Mouse (Mus musculus) embryonic fibroblast, embryonic 13.5 days (primary cell): ENCODE data around the gene Crispld2.

Experiments
- CTCF ChIP-seq: IDR thresholded peaks from 2 replicates; pipeline ENCODE4 v1.5.1; 2011; ENCODE audit warnings: mild to moderate bottlenecking, control low read depth, low read length, moderate library complexity, borderline replicate concordance; ENCODE audit not compliant: insufficient read depth
- POLR2A ChIP-seq: IDR thresholded peaks from 2 replicates; pipeline ENCODE4 v1.6.1; 2011; ENCODE audit warnings: low read depth, mild to moderate bottlenecking, control low read depth, low read length, moderate library complexity

GRCm38 (mm10) chr8:120001712-120002111 is 9.5 kb downstream of the Crispld2 start:
- TF ChIP-seq CTCF = no peak
- no peak for TF ChIP-seq POLR2A
